Comparison of ENCODE assay signal across 17 mouse cellular contexts in the genomic region with DNA sequence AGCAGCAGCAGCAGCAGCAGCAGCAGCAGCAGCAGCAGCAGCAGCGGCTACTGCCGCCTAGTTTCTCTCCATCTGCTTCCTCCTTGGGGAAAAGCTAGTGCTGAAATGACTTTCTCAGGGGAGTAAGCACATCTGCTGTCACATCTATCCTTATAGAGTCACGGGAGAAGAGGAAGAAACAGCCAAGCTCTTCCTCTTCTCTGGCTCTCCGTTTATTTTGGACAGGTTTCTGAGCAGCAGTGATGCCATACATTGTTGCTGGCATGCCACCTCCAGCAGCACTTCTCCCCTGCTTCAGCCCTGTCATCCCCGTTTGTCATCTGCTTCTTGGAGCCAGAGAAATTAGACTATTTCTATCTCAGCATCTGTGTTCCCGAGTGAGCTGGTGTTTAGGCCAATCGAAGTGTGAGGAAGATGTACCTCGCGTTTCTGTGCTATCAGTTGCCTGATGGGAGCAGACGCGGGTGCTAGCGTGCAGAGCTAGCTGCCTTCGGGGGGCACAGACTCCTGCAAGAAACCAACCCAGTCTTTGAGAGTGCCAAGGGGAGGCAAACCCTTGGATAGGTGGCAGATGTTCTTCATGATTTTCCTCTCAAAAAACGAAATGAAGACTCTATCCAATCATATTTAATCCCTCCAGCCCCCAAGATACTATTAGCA. TPM values are rescaled to one million over a fixed set of nuclear protein-coding genes. Genes with fewer than 3 reads are reported as not detected.
DNase-seq lines count a peak whose midpoint lies in the region; ATAC-seq and TF ChIP-seq lines count a peak whose summit lies in the region.
"Had no signal": no experiment of that assay in that cellular context is flagged by ENCODE, and none has a peak within 500 bp of the region (broad histone marks: within the 10 kb centered on the region; RNA-seq: fewer than 3 reads in every experiment).

No protein-coding gene starts in this region.

- no peak for TF ChIP-seq CTCF in heart, adult 2 months (IDR thresholded peaks at IDR 0.05)

- H3K4me1 ChIP-seq in embryonic facial prominence, embryonic 14.5 days (ENCODE audit: control insufficient read depth, insufficient read depth, low read length), result no peaks in the 10 kb centered on the region
- peaks cover 12% of the 10 kb centered on the region; the same call in 1 of the 2 replicates for H3K4me1 ChIP-seq in embryonic facial prominence, embryonic 10.5 days
- no peaks in the 10 kb centered on the region for H3K4me1 ChIP-seq in liver, embryonic 11.5 days (replicated peaks; ENCODE audit: control insufficient read depth, insufficient read depth, low read length)
- H3K4me1 ChIP-seq in heart, adult 2 months (ENCODE audit: control insufficient read depth, insufficient read depth, low read length), result no peaks in the 10 kb centered on the region
- H3K4me1 ChIP-seq: embryonic facial prominence, embryonic 15.5 days; heart, embryonic 13.5 days; limb, embryonic 15.5 days had no signal

- no peaks in the 10 kb centered on the region for H3K27me3 ChIP-seq in embryonic facial prominence, embryonic 14.5 days (replicated peaks; ENCODE audit: control insufficient read depth, insufficient read depth, low read length)
- H3K27me3 ChIP-seq in embryonic facial prominence, embryonic 10.5 days (replicated peaks; ENCODE audit: low read depth, poor library complexity, severe bottlenecking), result no peaks in the 10 kb centered on the region
- H3K27me3 ChIP-seq in liver, embryonic 11.5 days (replicated peaks; ENCODE audit: control insufficient read depth, insufficient read depth, low read length), result no peaks in the 10 kb centered on the region
- peaks cover 2% of the 10 kb centered on the region; the same call in 1 of the 2 replicates for H3K27me3 ChIP-seq in heart, adult 2 months (ENCODE audit: control insufficient read depth, insufficient read depth, low read length)
- H3K27me3 ChIP-seq: embryonic facial prominence, embryonic 15.5 days; heart, embryonic 13.5 days; limb, embryonic 15.5 days had no signal

- no peaks in the 10 kb centered on the region for H3K79me2 ChIP-seq in heart, adult 2 months (replicated peaks; ENCODE audit: control insufficient read depth, insufficient read depth, low read length)

- H3K4me3 ChIP-seq in embryonic facial prominence, embryonic 14.5 days (ENCODE audit: low read depth, low read length), result no peak overlapping the region
- no peak overlapping the region for H3K4me3 ChIP-seq in embryonic facial prominence, embryonic 10.5 days
- no peak overlapping the region for H3K4me3 ChIP-seq in liver, embryonic 11.5 days (ENCODE audit: low read depth, low read length)
- H3K4me3 ChIP-seq in heart, adult 2 months, result no peak overlapping the region
- H3K4me3 ChIP-seq: embryonic facial prominence, embryonic 15.5 days; heart, embryonic 13.5 days; limb, embryonic 15.5 days had no signal

- intact Hi-C loops in left cerebral cortex, postnatal 10 days (cut with DNase I), result no loop called here
- intact Hi-C loops in left cerebral cortex, postnatal 36 days (cut with DNase I), result no loop called here
- intact Hi-C loops in heart, adult 2 months (cut with DNase I), result no loop called here

- no peak overlapping the region for H3K4me2 ChIP-seq in embryonic facial prominence, embryonic 14.5 days (ENCODE audit: low read depth, low read length)
- H3K4me2 ChIP-seq in liver, embryonic 11.5 days, result no peak overlapping the region
- H3K4me2 ChIP-seq: embryonic facial prominence, embryonic 15.5 days; heart, embryonic 13.5 days; limb, embryonic 15.5 days had no signal

- H3K36me3 ChIP-seq in embryonic facial prominence, embryonic 14.5 days (ENCODE audit: control insufficient read depth, insufficient read depth, low read length), result no peaks in the 10 kb centered on the region
- H3K36me3 ChIP-seq in embryonic facial prominence, embryonic 10.5 days (replicated peaks), result no peaks in the 10 kb centered on the region
- no peaks in the 10 kb centered on the region for H3K36me3 ChIP-seq in liver, embryonic 11.5 days (ENCODE audit: control insufficient read depth, insufficient read depth, low read length)
- H3K36me3 ChIP-seq in heart, adult 2 months (ENCODE audit: control insufficient read depth, insufficient read depth, low read length), result no peaks in the 10 kb centered on the region
- H3K36me3 ChIP-seq: embryonic facial prominence, embryonic 15.5 days; heart, embryonic 13.5 days; limb, embryonic 15.5 days had no signal

- H3K9ac ChIP-seq in embryonic facial prominence, embryonic 14.5 days (ENCODE audit: low read depth, low read length), result no peak overlapping the region
- H3K9ac ChIP-seq in liver, embryonic 11.5 days (ENCODE audit: low read depth, low read length), result no peak overlapping the region
- H3K9ac ChIP-seq in heart, adult 2 months (ENCODE audit: low read depth, low read length), result no peak overlapping the region
- H3K9ac ChIP-seq: embryonic facial prominence, embryonic 15.5 days; heart, embryonic 13.5 days; limb, embryonic 15.5 days had no signal

- peak; percentile 34 for DNase-seq in embryonic facial prominence, embryonic 14.5 days (ENCODE audit: low spot score)
- DNase-seq in embryonic facial prominence, embryonic 10.5 days (ENCODE audit: low spot score), result no peak
- DNase-seq in left cerebral cortex, adult 11 months (ENCODE audit: low spot score), result peak; percentile 6
- no peak for DNase-seq in left cerebral cortex, postnatal 10 days (ENCODE audit: extremely low spot score in 1 of 2, low spot score in 2 of 2)
- peak; percentile 13 to 17 for DNase-seq in left cerebral cortex, postnatal 36 days (ENCODE audit: low spot score in 2 of 2)
- DNase-seq in retina, postnatal 1 day, result peak; percentile 15
- no peak for DNase-seq in liver, embryonic 11.5 days (ENCODE audit: low spot score)
- DNase-seq in heart, adult 2 months, result no peak
- DNase-seq: cerebellum, adult 9-11 months; gastrocnemius, postnatal 10 days; kidney, postnatal 36 days; lung, postnatal 10 days had no signal

- no peak for TF ChIP-seq POLR2A in heart, adult 2 months (IDR thresholded peaks at IDR 0.05; ENCODE audit: insufficient read depth, low read depth, low read length)

- no peak overlapping the region for H3K27ac ChIP-seq in embryonic facial prominence, embryonic 14.5 days (replicated peaks; ENCODE audit: low read depth, low read length)
- H3K27ac ChIP-seq in embryonic facial prominence, embryonic 10.5 days (replicated peaks), result no peak overlapping the region
- no peak overlapping the region for H3K27ac ChIP-seq in liver, embryonic 11.5 days (ENCODE audit: low read depth, low read length)
- no peak overlapping the region for H3K27ac ChIP-seq in heart, adult 2 months
- H3K27ac ChIP-seq: embryonic facial prominence, embryonic 15.5 days; heart, embryonic 13.5 days; limb, embryonic 15.5 days had no signal

- ATAC-seq in embryonic facial prominence, embryonic 14.5 days (ENCODE audit: low read depth), result no peak
- no peak for ATAC-seq in liver, embryonic 11.5 days (replicated peaks; ENCODE audit: low FRiP score)
- ATAC-seq: inflammation-experienced regulatory T-cells, adult 6 months had no signal

- H3K9me3 ChIP-seq in embryonic facial prominence, embryonic 14.5 days (ENCODE audit: control insufficient read depth, low read length), result no peaks in the 10 kb centered on the region
- H3K9me3 ChIP-seq in embryonic facial prominence, embryonic 10.5 days, result no peaks in the 10 kb centered on the region
- H3K9me3 ChIP-seq in liver, embryonic 11.5 days (ENCODE audit: control insufficient read depth, low read length), result no peaks in the 10 kb centered on the region
- H3K9me3 ChIP-seq: embryonic facial prominence, embryonic 15.5 days; heart, embryonic 13.5 days; limb, embryonic 15.5 days had no signal

- no peak for TF ChIP-seq EP300 in heart, adult 2 months (IDR thresholded peaks at IDR 0.05; ENCODE audit: insufficient read depth, low read depth, low read length)

- WGBS in embryonic facial prominence, embryonic 14.5 days, result 72% methylated on average over 14 of the region's 14 CpGs
- 78% methylated on average over 14 of the region's 14 CpGs for WGBS in embryonic facial prominence, embryonic 10.5 days
- WGBS in liver, embryonic 11.5 days, result 73% methylated on average over 14 of the region's 14 CpGs
- WGBS in heart, adult 2 months, result 51% methylated on average over 14 of the region's 14 CpGs

RNA-seq across cellular contexts. Expression of gene Egfem1, which starts 34.4 kb away (rescaled TPM):
- polyA plus RNA-seq in embryonic facial prominence, embryonic 14.5 days (2014; fragmentation: Nextera tagmentation; extraction: Ambion mirVana), result 1.3 and 3.3 TPM in 2 replicates
- 2.0 and 2.8 TPM in 2 replicates for polyA plus RNA-seq in embryonic facial prominence, embryonic 10.5 days (2016; fragmentation: Nextera tagmentation; extraction: Ambion mirVana)
- total RNA-seq in left cerebral cortex, postnatal 10 days (2021), result 10 to 100 TPM; 17.3 to 19.3 TPM
- total RNA-seq in left cerebral cortex, postnatal 36 days (2021), result 10 to 100 TPM; 14.9 to 22.1 TPM
- polyA plus RNA-seq in liver, embryonic 11.5 days (2014; fragmentation: Nextera tagmentation; extraction: Ambion mirVana), result not detected in 2 replicates
- total RNA-seq in heart, adult 2 months (2021), result not detected
- polyA plus RNA-seq in heart, adult 2 months (2012; rRNA removed), result 0.04 TPM in 1 of 2 replicates, not detected in the other
- polyA plus RNA-seq: inflammation-experienced regulatory T-cells, adult 6 months; thymus, postnatal 0 days had no signal

Comparison
In these comparisons a context has a peak if more than half of its experiments do, and no peak if none do; other contexts are left out.
1. DNase-seq: peak in embryonic facial prominence, embryonic 14.5 days (single experiment), left cerebral cortex, adult 11 months (single experiment), left cerebral cortex, postnatal 36 days (2 of 2) and retina, postnatal 1 day (single experiment); none in embryonic facial prominence, embryonic 10.5 days (single experiment), left cerebral cortex, postnatal 10 days (0 of 2), liver, embryonic 11.5 days (single experiment) and heart, adult 2 months (0 of 2).